Mouse (Mus musculus) mesoderm, embryonic 11.5 days (tissue): ENCODE measurements around the gene Wdr13.

ENCODE experiments used
- DNase-seq: peaks from one replicate; pipeline ENCODE4 v3.0.0-alpha.2; 2012; ENCODE audit warnings: low read depth, low spot score

Gene Wdr13

DNA sequence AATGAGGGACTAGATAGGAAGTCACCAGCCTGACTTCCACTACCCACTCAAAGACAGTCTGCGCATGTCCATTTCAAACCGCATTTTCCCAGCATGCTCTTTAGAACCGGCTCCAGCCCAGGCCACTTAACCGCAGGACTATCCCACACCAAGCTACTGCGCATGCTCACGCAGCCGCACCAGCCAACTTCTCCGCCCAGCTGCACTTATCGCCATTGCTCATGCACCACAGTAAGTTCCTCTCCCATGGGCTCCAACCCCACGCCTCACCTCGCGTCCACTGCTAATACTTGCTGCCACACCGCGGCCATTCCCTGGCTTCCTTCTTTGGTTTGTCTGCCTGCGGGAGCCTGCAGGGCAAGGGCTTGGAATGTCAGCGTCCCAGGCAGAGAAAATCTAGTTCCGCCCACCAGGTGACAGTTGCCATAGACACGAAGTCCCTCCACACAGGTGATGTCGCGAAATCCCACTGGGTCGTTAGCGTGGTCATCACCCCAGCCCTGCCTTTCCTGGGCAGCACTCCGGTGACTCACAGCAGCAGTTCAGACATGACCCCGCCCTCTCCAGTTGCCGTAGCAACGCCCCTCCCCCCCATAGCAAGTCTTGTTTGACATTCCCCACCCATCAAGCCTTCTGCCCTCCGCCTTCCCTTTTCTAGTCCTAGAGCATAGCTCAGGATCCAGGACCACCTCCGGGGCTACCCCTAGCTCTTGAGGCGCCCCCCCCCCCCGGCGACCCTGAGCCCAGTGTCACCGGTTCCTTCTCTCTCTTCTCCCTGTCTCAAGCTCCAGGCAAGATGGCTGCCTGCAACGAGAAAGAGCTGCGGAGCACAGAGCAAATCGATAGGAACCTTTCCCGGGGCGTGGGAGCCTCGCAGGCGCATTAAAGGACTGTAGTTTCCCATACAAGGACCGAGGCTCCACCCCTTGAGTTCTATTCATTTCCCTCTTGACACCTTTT is at the start of gene Wdr13:
Wdr13 (minus strand) TSS at position 876 of the 960 bp plus-strand sequence.
- peak; percentile 89 for DNase-seq

DNA sequence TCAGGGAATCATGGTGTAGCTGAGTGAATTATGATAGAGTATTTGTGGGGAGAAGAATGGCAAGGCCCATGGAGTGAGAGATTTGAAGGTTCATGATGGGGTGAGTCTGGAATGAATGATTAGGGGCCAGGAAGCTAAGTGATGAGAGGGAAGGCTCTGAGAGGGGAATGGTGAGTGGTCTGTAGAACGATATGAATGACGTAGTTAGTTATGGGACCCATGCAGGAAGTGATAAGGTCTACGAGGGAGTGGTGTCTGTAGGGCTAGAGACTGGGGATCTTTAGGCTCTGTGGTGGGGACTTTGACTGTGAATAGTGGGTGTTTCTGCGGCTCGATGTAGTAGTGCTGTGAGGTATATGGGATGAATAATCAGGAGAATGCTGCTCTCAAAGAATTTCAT is 47.0 kb upstream of the Wdr13 start:
- DNase-seq, result no peak

DNA sequence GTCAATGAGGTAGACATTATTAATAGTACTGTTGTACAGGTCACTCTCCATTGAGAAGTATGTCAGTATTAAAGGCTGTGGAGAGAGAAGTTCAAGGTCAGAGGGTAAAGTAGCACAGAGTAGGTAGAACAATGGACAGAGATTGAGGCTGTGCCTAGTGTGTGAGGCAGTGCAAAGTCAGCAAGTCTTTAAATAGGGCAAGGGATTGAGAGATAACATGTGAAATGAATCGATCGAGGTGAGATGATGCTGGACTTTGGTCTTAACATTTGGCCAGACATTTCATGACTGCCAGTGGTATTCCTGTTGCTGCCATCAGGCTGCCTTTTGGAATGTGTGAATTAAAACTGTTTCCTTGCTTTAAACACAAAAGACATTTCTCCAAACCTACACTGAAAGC is 46.2 kb upstream of the Wdr13 start:
- no peak for DNase-seq

DNA sequence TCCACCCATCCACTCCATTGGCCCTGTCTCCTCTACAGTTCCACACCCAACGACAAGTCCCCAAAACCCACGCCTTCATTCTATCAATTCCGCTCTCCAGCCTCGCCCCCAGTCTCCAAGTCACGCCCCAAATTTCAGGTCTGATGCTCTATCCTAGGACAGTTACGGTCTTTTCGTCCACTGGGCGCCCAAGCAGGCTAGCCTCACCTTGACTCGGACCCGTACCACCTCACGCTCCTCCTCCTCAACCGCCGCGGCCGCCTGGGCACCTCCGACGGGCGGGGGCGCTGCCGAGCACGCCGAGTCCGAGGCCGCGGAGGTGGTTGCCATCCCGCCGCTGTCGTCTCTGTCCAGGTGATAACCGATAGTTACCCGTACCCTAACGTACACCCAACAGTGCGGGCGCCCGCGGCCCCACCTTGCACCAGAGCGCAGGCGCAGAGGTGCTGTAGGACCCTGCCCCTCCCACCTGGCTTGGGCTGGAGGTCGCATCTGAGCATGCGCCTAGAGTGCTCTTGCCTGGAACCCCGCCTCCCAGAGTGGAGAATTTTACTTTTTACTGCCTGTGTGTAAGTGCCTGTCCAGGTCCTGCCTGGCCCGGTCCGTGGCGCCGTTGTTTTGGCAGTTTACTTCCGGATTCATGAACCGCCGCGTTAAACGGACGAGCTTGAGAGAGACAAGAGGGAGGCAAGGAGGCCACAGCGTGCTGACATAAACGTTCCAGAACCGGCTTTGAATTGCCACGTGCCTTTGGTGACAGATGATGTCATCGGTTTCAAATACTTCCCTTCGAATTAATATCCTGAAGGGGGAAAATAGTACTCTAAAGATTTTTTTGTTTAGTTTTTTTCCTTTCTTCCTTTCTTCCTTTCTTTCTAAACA is 43.1 kb upstream of the Wdr13 start, which contains the start of gene Tbc1d25:
Tbc1d25 (minus strand) TSS at position 678 of the 882 bp plus-strand sequence.
- DNase-seq, result peak; percentile 87

DNA sequence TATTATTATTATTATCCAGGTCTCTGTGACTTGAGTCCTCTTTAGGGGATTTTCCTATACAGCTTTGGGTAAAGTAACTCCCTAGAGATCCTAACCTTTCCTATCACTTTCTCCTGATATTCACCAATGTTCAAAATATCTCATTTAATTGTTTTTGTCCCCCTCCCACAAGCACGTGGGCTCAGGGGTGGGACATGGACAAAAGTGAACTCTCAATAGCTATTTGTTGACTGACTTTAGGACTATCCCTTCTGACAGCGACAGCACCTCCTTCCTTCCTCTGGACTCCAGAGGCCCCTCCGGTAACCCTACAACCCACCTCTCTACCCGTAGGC is 42.4 kb upstream of the Wdr13 start:
- no peak for DNase-seq

DNA sequence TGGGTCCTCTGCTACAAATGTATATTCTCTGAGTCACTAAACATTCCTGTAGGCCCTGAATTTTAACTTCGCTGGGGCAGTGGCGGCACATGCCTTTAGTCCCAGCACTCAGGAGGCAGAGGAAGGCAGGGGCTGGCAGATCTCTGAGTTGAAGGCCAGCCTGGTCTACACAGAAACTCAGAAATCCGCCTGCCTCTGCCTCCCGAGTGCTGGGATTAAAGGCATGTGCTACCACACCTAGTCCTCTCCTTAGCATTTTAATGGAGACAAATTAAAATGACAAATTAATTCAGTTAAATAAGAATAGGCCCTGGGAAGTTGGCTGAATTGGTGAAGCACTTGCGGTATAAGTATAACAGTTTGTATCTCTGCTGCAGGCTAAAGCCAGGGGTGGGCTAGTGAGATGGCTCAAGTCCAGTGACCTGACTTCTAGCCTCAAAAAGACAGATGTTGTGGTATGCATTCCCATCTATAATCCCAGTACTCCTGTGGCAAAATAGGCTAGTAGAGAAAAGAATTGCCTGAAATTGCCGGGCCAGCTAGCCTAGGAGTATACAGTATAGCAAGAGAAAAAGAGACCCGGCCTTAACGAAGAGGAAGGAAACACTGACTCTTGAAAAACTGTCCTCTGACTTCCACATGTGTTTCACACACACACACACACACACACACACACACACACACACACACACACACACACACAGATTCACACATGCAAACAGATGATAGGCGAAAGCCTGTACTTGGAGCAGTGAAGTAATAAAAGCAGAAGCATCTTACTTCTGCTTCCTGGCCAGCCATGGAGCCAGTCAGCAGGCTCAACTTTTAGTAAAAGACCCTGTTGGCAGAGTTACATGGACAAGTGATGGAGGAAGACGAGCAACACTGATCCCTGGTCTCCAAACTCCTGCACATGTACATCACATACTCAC is 35.3 kb upstream of the Wdr13 start:
- no peak for DNase-seq

DNA sequence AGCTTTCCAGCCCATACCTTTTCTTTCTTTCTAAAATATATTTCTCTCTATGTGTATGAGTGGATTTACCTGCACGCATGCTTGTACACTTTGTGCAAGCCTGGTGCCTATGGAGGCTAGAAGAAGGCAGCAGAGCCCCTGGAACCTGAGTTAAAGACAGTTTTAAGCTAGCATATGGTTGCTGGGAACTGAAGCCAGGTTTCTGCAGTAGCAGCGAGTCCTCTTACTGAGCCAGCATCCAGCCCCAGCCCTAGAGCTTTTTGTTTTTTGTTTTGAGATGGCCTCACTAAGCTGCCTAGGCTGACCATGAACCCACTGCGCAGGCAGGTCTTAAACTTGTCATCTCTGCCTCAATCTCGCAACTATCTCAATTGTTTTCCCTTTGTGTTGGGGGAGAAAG is 31.8 kb upstream of the Wdr13 start:
- DNase-seq, result no peak

DNA sequence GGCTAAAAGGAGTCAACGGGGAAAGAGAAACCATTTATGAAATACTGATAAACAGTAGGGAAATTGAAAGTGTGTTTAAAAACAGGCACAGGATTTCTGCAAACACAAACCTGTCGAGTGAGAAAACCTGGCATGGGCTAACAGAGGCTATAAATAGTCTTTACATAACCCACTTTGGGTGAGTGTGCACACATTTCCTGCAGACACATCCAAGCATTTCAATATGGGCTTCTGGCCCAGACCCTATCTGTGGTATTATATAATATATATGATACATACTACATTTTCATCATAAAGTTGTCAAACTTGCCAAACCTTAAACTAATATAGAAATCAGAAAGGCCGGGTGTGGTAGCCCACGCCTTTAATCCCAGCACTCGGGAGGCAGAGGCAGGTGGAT is 30.4 kb upstream of the Wdr13 start:
- DNase-seq, result no peak

DNA sequence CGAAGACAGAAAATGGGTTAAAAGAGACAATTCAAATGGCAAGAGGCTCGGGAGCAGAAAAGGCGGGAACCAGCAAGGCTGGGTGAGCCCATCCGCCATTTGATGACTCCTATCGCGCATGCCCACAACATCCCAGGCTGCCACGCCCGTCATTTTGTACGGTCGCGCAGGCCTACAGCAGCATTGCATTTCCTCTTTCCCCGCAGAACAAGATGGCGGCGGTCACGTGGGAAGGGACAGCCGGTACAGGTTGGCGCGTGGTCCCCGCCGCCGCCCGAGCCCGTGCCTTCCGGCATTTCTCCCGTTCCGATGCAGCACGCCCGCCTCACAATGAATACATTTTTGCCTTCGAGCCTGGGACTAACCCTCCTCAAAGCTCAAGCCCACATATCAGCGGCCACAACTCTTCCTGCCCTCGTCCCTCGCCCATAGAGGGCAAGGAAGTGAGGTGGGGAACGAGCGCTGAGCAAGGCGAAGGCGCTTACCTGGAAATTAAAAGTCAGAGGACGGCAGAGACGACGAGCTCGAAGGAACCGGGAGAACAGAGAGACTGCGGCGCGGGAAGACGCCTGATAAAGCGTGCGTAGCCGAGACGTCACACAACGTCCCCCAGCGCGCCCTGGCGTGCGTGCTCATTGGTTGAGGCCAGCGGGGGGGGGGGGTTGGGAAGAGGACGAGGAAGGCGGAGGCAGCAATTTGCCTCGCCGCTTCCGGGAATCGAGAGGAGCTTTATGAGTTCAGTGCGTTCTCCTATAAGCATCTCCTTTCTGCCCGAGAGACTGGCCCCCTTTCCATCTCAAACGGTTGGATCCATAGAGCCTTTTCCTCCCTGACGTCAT is 12.7 kb upstream of the Wdr13 start, which contains the start of gene Rbm3:
Rbm3 (minus strand) TSS at position 728 of the 839 bp plus-strand sequence.
- DNase-seq, result peak; percentile 89

DNA sequence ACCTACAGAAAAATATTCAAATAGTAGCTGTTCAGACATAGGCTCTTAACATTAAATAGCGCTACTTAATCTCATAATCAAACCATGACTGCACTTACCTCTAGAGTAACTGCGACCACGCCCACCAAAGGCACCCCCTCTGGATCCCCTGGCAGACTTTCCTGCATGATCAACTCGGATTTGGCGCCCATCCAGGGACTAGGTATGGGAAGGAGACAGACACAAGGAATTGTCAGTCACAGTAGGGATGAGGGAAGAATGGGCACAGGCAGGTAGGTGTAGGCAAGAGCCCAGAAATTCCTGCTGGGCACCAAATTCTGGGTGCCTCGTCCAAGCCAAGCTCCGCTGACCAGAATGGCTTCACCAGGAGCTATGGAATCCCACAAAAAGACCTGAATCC is 11.1 kb upstream of the Wdr13 start:
- no peak for DNase-seq

DNA sequence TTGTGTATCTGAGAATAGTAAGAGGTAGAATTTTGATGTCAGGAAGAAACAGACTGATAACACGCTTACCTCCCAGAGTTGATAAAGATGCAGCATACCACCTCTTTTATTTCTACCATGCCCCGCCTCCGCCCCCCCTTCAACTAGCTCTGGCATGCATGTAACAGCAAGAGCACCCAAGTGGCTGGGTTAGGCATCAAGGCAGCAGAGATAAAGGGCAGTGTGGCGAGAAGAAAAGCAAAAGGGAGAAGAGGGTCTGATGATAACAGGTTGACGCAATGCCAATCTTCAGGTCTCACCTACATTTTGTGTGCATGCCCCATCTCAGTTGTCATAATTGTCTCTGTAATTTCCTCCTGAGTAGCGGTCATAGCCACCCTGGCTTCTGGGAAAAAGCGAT is 10.3 kb upstream of the Wdr13 start:
- DNase-seq, result no peak

DNA sequence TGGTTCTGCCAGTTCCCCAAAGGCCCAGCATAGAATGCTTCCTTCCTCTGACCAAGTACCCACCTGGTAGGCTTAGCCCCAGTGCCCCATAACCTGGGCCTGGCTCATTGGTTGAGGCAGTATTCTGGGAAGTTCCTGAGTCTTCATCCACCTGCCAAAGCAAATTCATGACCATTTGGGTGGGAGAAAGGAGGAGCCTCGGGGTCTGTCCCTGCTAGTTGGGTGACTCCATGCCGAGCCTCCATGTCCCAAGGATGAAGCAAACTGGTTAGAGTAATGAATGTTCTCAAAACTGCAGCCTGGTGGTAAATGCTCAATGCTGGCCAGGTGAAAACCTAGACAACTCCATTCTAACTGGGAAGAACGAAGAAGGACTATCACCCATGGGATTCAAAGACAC is 8.4 kb upstream of the Wdr13 start:
- DNase-seq, result no peak

DNA sequence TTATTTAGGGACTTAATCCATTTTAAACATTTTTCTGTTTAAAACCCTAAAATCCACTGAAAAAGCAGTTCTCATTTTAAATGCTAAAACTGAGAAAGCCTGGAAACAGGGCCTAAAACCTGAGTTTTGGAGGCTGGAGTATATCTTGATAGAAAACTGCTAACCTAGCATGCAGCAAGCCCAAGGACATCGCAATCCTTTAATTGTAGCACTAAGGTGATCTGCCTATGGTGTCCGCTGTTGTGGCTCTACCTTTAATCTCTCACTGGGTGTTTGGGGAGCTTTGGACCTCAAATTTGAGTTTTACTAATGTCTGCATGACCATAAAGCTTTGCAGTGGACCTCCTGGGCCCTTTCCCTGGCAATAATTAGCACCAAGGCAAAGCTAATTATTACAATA is 7.8 kb upstream of the Wdr13 start:
- no peak for DNase-seq

DNA sequence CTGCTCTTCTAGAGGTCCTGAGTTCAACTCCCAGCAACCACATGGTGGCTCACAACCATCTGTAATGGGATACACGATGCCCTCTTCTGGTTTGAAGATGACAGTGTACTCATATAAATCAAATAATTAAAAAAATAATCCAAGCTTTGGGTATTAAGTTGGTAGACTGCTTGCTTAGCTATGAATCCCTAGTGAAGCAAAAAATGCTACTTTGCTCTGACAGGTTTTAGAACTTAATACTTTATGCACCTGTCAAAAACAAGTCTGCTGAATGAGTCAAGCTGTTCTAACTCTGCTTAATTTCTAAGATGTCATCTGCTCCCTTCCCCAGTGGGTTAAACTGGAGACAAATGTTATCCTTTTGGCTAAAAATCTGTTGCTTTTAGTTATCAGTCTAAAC is 6.8 kb upstream of the Wdr13 start:
- DNase-seq, result no peak

DNA sequence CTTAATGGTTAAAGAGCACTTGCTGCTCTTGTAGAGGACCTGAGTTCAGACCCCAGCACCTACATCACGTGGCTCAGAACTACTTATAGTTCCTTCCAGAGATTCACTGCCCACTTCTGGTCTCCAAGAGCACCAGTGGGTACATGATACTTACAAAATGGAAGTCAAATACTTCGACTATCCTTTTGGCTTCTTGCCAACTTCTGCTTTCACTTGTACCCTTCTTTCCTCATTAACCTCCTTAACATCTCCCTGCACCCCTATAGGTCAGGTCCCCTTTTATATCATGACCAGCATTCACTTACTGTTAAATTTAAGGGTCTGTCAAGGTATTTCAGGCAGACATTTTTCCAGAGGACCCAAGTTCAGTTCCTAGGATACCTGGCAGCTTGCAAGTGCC is 3.2 kb upstream of the Wdr13 start:
- DNase-seq, result no peak

DNA sequence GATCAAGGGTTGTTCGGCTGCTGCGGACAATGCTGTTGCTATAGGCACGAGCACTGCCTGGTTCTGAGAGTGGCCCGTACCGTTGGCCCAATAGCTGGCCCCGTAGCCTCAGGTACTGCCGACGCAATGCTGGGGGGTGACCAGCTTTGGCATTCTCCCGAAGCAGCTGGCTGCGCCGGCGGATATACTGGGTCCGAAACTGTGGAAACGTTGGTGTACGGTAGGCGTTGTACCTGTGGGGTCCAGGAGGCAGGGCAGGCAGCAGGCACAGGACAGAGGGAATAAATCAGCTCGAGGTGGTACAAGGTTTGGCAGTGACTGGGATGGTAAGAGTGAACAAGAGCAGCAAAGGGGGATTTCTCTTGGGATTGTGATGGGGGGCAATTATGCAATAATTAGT is 1.3 kb downstream of the Wdr13 start:
- DNase-seq, result no peak

DNA sequence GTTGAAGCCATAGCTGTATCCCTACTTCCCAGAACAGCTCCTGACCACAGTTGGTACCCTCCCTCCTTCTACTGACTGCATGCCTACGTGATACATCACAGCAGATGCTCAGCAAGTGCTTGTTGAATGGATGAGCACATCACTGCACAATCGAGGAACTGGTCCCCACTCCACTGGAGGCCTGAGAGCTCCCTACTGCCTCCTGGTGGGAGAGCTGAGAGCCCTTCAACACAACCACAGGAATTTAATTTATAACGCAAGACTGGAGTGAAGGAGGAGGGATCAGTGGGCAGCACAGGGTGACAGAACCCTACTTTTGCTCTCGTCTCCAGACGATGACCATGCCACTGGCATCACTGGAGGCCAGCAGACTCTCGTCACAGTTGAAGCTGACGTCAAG is 7.5 kb downstream of the Wdr13 start:
- DNase-seq, result no peak

DNA sequence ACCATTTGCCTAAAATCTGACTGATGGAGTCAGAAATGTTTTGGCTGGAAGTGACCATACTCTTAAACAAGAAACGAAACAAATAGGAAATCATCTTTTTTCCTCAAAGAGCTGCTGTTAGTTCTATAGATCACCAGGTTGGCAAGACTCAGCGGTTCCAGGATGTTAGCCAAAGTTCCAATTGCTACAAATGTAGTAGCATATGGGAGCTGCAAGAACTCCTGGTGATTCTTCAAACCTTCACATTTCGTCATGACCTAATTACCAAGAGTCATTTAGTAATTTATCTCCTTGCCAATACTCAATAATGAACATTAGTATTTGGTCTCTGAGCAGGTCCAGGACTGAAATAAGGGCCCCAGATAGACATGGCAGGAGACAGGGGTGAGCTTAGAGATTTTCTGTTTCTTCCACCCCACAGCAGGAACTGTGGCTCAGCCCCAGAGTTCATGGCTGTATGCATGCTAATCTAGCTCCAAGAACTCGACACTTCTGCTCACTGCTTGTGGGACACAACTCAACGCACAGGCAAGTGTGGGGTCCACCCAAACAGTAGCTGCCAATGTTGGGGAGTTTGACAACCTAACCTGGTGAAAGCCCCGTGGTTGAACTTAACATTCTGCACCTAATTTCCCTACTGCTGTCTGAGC is 8.7 kb downstream of the Wdr13 start:
- DNase-seq, result no peak

DNA sequence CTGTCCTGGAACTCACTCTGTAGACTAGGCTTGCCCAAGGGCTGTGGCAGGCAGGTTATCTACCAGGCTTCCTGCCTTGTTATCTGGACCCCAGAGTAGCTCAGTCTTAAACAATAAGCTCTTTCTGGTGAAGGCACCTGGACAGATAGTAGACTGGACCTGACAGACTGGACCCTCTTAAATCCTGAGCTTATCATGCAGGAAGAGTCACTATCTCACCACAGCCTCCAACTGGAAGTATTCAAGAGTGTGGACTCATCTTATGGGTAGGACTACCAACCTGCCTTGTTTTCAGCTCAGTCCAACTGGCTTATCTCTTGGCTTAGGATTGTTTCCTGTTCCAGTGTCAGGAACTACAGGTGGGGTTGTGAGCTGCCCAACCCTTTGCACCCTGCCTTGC is 15.4 kb downstream of the Wdr13 start:
- no peak for DNase-seq

DNA sequence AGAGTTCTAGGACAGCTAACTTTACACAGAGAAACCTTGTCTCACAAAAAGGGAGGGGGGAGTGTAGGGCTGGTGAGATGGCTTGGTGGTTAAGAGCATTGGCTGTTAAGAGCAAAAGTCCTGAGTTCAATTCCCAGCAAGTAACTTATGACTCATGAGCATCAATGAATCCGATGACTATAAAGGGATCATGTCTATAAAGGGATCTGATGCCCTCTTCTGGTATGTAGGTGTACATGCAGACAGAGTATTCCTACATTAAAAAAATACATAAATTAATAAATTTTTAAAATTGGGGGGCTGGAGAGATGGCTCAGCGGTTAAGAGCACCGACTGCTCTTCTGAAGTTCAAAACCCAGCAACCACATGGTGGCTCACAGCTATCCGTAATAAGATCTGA is 17.4 kb downstream of the Wdr13 start:
- DNase-seq, result no peak
